Mouse (Mus musculus) spleen, postnatal 4 days (tissue): ENCODE results near the gene Cracr2b.
A peak's percentile ranks its signal among the peaks of the same experiment; 100 is the strongest.

Experiments used
- DNase-seq, 2 experiments: peaks; one replicate each; pipeline ENCODE4 v3.0.0; 2022; ENCODE audit warnings: low spot score in 2 of 2

The Cracr2b gene

DNA sequence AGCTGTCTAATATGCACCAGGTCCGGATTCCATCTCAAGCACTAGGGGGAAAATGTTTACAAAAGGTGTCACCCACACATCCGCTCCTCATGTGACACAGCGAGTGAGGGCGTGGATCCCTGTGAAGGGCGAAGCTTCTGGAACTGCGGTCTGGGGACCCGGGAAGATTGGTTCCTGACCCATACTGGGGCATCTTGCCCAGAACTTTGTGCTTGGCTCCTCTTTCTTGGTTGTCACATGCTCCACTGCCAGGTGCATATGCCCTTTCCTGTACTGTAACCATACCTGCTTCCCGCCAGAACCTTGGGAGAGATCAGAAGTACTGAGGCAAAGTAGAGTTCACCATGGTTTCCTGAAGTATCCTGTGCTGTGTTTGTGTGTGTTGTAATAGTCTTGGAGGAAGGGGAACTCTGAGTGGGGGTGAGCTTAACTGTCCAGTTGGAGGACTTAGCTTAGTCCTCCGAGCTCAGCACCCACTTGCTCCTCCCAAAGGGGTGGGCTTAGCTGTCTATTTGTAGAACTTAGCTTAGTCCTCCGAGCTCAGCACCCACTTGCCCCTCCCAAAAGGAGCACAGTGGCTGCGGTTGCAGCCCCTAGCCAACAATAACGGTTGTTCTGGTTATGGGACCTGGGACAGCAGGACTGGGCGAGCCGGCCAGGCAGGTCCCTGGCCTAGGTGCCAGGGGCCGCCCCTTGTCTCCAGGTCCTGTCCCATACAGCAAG lies at the start of gene Cracr2b:
Gene Cracr2b, plus strand, starts transcription at position 704 of the 723 bp plus-strand sequence.
- DNase-seq, result no peak

GRCm38 (mm10) chr7:141411667-141412066 lies 49.2 kb upstream of the Cracr2b start:
- DNase-seq, result no peak

DNA sequence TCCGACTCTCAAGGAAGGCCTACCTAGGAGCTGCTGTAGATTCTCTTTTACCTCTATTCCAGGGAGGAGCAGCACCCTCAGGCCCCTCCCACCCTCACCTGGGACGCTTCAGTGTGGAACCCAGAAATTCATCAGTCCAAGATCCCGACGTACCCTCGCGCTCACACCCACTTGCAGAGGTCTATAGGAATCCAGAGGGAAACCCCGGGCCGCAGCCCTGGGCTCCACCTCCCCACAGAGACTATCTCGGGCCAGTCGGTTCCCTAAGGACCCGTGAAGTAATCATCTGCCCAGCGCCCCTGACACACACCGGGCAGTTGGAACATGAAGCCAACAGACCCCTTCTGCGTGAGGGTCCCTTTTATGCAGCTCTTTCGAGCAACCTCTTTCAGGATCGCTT lies 47.6 kb upstream of the Cracr2b start:
- DNase-seq, result peak in 1 of 2 experiments; percentile 67

DNA sequence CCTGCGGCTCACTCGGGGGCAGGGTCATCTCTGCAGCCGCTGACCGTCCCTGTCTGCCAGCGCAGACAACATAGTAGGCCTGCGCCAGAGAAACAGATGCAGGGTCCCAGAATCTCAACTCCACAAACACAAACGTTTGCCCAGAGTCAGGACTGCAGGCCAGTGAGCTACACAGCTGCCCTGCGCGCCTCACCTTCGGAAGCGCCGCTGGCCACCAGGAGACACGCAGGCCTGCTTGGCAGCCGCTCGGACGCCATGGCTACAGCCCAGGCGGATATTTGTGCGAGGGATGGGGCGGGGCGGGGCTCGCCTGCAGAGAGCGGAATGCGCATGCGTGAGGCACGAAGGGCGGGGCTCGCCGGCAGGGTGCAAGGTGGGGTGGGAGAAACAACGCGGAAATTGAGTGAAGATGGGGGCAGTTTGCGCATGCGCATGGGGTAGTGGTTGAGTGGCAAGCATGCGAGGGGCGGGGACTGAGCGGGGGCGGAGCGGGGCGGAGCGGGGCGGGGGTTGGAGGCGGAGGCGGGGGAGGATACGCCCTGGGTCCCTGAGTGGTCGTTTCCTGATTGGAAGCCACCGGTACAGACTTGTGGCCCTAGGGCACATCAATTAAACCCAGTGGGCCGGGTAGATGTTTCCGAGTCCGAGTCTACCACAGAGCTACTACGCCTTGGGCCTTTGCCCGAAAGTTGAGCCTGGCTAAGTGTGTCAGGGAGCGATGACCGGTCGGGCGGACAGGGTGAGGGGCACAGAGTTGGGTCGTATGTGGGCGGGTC lies 46.9 kb upstream of the Cracr2b start, which contains the start of gene Gatd1:
Gene Gatd1, minus strand, starts transcription at position 328 of the 776 bp plus-strand sequence.
- peak; percentile 100 for DNase-seq

GRCm38 (mm10) chr7:141416144-141416841 lies 44.6 kb upstream of the Cracr2b start:
- peak in 1 of 2 experiments; percentile 11 for DNase-seq

DNA sequence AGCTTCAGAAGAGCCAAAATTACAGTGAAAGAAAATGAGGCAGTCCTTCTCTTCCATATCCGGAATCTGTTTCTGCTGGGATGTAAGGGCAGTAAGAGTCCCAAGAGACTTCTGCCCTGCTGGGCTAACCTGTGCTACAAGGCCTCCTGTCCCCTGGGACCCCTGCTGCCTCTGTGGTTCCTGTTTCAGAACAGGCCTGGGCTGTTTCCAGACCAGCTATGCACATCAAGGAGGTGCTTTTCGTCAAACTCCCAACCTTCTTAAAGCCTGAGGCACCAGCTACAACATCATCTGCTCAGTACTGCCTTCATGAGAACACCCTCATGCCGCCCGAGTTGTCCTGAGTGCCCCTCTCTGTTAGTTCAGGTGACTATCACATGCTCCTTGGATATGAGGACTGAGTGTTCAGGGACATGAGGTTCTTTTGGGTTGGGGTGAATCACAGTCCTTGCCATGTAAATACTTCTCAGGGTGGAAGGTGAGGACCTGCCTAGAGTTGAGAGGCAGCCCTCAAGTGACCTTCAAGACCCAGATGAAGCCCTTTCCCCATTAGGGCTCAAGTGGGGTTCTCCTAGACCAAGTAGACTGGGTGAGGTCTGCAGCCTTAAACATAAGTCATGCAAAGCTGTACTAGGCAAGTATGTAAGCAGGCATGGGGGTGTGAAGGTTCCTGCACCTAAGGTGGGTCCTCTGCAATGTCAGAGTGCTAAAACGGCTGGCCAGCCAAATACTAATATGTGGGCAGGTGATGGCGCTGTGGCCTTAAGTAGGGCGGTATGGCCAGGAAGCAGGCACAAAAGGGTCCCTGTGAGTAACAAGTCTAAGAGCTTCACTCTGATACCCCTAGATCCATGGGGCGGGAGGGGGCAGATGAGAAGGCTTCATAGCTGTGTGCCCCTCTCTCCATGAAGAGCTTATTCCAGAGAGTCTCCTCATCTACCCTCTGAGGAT lies 42.9 kb upstream of the Cracr2b start:
- peak in 1 of 2 experiments; percentile 11 for DNase-seq

GRCm38 (mm10) chr7:141418970-141419369 lies 41.9 kb upstream of the Cracr2b start:
- peak; percentile 39 to 67 for DNase-seq

GRCm38 (mm10) chr7:141420030-141420702 lies 40.7 kb upstream of the Cracr2b start:
- no peak for DNase-seq

GRCm38 (mm10) chr7:141423811-141424210 lies 37.1 kb upstream of the Cracr2b start:
- no peak for DNase-seq

GRCm38 (mm10) chr7:141426948-141427730 lies 33.8 kb upstream of the Cracr2b start:
- peak in 1 of 2 experiments; percentile 11 for DNase-seq

DNA sequence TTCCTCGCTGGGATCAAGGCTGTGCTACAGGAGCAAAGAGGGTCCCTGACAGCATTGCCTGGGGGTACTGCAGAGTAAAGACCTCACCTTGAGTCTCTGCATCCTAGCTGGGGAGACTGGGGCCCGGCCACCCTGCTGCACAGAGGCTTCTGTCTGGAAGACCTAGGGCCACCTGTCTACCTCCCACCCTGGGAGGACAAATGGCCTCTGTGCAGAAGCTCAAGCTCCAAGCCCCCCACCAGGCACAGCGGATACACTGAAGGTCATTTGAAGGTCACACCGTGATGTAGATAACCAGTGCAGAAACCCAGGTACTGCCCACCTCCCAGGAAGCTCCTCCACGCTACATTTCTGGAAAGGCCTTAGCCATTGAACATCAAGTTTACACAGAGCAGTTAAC lies 32.2 kb upstream of the Cracr2b start:
- no peak for DNase-seq

DNA sequence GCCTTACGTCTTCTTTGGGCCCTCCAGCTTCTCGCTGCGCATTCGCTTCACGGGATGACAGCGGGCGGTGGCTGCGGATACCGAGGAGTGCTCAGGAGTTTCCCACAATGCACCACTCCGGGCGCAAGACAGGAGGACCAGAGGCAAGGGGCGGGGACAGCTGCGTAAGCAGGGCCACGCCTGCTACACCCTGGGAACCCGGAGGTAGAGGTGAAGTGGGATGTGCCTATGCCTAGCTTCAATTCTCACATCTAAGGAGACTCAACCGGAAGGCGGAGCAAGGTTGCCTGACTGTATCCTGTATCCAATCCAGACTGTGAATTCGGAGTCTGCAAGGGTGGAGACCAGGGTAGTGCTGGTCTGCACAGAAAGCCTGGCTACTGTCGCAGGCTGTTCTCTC lies 31.6 kb upstream of the Cracr2b start, which contains the start of gene Cend1:
Gene Cend1, minus strand, starts transcription at position 182 of the 400 bp plus-strand sequence.
- DNase-seq, result peak; percentile 18 to 65

GRCm38 (mm10) chr7:141429840-141430584 lies 30.9 kb upstream of the Cracr2b start:
- DNase-seq, result no peak

- no peak for DNase-seq
These were observed 30.2 kb upstream of the Cracr2b start for GRCm38 (mm10) chr7:141430585-141431240.

DNA sequence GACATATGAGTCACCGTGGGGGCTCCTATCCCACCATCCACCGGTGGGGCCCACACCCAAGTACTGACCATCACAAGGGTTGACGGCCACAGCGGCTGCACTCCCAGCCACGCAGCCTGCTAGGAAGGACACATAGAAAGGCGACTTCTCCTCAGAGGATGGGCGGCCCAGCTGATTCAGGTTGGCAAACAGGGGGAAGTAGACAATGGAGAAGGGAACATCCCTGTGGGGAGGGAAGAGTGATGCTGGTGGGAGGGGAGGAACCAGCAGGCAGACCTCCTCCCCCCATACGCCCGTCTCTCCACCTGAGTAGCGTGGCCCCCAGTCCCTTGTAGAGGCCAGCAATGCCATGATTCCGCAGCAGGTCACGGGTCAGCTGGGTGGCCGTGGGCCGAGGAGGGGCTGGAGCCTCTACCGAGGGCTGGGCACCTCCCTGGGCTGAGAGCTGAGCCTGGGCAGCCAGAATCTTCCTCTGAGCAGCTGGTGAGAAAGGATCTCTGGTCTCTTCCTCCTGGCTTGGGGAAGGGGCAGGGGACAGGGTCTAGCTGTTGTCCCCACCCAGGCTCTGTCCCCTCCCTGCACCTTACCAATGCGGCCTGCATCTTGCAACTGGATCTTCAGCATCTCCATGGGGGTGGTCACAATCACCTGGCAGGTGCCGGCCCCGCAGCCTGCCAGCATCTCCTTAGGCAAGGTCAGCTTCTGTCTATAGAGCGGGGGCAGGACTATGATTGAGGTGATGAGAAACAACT lies 29.3 kb upstream of the Cracr2b start:
- DNase-seq, result peak in 1 of 2 experiments; percentile 67

GRCm38 (mm10) chr7:141432186-141432611 lies 28.7 kb upstream of the Cracr2b start:
- peak in 1 of 2 experiments; percentile 60 for DNase-seq

DNA sequence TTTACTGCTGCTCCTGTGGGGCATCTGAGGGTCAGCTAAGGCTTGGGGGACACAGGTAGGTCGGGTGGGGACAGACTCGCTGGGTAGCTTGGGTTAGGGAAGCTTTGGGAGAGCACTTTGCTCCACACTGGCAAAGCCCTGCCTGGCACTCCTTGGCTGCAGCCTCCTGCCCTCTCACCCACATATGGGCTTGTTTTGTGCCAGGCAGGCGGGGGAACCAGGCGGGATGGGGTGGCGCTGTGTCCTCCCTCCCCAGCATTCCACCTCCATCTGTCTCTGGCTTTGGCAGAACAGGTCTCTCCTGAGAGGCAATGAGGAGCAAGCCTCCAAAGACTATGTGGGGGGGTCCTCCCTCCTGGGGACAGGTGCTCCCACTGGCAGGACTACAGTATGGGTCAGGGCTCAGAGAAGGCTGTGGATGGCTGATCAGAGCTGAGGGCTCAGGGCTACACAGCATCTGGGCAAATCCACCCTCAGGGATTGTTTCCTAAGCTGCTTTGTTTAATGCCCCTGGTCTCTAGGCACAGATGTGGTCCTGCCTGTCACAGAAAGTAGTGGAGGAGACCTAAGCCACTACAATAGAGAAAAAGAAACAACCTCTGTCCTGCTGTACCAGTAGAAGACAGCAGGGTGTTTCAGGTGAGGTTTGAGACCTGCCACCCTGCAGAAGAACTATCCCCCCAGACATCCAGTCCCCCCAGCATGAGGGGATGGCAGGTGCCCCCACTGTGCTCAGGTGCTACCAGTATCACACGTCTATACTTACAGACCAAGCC lies 28.0 kb upstream of the Cracr2b start:
- DNase-seq, result no peak
